Mouse (Mus musculus) thymus, postnatal 10 days (tissue): ENCODE data around the gene Olfr311.
"Not testable (repeated sequence)": the region's sequence is repeated elsewhere in the genome, so short reads cannot be mapped to it uniquely, and the experiment has no call there.

Experiments used
- DNase-seq, 2 experiments: peaks; one replicate each; pipeline ENCODE4 v3.0.0; 2021; ENCODE audit warnings: low spot score in 2 of 2

Gene Olfr311

DNA sequence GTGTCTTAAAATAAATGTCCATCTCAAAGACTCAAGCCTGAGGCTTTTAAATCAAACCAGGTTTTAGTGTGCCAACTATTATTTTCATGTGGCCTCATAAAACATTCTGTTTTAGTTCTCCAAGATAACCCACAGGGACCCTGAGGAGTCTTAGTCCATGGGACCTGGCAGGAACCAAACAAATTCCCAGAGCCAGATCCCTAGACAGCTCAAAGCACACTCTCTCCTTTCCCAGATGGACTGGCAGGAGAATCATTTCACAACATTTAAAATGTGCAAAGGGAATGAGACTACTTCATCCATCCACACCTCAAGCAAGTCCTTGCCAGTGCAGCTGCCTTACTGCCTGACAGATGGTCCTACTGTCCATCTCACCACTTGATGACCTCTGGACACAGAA lies at the start of gene Olfr311:
Gene Olfr311 (plus strand): TSS at position 301 of the 400 bp plus-strand sequence.
- not testable (repeated sequence) for DNase-seq

DNA sequence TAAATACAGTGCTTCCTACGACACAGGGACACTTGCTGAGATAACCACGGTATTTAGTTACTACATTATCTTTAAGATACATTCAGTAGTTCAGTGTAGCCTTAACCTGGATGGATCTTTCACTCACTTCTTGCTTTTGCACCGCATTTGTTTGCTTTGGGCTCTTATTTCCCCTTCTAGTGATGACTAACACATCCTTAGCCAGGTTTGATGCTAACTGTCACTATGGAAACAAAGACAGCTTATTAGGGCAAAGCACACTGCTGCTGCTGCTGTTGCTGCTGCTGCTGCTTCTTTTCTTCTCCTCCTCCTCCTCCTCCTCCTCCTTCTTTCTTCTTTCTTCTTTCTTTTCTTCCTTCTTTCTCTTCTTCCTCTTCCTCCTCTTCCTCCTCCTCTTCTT lies 49.5 kb upstream of the Olfr311 start:
- no peak for DNase-seq

DNA sequence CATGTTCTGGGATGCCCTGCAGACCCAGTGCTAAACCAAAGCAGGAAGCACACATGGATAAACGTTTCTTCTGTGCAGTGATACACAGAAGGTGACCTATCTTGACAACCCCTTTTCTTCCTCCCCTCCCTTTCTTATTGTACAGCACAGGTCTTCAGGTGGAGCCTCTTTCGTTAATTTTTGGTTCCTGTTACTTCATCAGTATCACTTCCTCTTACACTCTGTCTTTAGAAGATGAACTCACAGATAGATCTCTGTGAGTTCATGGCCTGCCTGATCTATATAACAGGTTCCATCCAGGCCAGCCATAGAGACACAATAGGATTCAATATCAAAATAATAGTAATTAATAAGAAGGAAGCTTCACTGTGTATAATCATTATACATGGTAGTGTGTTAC lies 49.0 kb upstream of the Olfr311 start:
- no peak for DNase-seq

DNA sequence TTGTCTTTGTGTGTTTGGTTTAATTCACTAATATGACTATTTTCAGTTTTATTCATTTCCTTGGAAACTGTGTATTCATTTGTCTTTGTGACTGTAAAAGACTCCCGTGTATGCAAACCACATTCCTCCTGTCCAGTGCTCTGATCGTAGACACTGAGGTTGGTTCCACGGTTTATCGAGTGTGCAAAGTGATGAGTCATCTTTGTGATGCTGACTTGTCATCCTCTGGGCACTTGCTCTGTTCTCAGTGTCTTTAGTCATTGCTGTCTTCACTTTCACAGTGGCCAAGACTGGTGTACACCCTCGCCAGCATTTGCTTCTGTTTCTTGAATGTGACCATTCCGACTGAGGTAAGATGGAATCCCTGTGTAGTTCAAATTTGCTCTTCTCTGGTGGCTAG lies 48.4 kb upstream of the Olfr311 start:
- DNase-seq, result no peak

DNA sequence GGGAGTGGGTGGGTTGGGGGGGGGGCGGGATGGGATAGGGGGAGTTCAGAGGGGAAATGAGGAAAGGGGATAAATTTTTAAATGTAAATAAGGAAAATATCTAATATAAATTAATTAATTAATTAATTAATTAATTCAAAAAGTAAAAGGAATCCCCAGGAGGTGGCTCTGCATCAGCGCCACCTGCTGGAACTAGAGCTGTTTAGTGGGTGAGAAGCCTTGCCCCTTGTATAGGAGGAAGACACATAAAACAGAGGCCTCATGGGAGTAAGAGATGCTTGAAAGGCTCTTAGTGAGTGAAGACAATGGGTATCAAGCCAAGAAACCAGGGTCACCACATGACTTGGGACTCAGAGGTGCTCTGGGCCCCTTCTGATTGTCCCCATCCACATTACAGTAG lies 43.2 kb upstream of the Olfr311 start:
- DNase-seq, result peak in 1 of 2 experiments; percentile 37

DNA sequence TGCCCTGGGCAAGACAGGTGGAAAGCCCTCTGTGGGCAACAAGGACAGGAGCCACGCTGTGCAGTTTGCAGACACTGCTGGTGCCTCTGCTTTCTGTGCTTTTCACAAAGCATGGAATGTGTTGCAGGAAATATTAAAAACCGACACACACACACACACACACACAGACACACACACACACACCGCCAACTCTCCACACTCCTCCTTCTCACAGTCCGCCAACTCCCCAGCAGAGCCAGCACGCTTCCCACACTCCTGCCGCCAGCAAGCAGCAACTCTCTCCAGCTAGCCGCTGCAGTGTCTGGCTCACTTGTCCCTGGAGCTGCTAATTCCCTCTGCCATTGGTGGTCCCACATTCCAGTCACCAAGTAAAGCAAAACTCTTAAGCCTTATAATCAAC lies 42.2 kb upstream of the Olfr311 start:
- DNase-seq, result no peak

DNA sequence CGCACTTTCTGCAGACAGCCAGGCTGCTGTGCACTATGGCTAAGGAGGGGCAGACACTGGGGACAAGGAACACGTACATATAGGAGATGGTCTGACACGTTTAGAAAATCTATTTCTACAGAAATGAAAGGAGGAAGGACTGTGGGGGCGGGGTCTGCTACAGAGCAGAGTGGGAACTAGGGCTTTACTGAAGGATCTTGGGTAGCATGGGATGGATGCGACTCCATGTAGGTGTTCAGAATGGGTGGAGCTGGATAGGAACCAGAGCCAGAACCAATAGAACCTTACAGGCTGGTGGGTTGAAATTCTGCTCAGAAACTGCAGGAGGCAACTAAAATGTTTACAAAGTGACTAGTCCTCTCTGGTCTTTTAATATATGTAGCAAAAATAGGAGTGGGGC lies 39.3 kb upstream of the Olfr311 start:
- no peak for DNase-seq

DNA sequence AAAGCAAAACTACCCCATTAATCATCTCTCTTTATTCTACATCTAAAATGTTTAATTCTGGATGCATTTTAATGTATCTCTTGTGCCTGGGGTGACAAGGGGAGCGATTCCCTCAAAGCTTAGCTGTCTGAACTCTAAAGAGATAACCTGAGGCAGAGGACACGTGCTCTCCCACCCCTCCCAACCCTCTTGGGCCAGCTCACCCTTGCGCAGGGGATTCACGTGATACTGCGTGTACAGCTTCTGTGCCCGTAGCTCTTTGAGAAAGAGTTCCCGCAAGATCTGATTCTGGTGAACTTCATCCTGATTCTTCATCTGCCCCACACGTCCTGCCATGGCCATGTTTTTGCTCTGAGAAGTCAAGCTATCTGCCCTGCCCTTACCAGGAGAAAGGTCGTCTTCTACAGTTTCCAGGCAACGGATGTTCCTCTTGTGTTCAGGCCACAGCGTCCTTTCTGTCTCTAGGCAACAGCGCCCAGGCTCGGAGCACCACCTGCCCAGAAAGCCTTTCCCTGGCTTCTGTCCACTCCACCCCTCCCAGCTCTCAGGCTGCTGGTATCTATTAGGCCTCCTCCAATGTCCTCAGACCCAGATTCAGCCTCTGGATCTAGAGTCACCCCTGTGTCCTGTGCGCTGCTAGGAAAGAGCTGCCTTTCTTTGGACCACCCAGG lies 37.4 kb upstream of the Olfr311 start, which contains the start of gene Fam183b:
Gene Fam183b (minus strand): TSS at position 403 of the 671 bp plus-strand sequence.
- DNase-seq, result no peak

DNA sequence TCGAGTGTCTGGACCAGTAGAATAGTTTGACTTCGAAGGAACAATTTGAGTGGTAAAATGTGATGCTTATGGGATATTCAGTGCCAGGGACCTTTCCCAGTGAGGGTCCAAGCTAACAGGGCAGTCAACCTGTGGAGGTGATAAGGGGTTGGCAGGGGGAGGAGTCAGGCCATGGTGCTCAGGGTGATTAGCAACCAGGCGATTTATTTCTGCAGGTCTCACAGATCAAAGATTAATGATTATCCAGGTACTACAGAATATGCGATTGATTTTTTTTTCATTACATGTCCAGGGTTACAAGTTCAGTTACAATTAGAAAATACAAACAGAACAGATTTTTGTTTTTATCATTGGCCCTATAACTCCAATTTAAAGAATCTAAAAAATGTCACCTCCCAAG lies 35.2 kb upstream of the Olfr311 start:
- DNase-seq, result no peak

DNA sequence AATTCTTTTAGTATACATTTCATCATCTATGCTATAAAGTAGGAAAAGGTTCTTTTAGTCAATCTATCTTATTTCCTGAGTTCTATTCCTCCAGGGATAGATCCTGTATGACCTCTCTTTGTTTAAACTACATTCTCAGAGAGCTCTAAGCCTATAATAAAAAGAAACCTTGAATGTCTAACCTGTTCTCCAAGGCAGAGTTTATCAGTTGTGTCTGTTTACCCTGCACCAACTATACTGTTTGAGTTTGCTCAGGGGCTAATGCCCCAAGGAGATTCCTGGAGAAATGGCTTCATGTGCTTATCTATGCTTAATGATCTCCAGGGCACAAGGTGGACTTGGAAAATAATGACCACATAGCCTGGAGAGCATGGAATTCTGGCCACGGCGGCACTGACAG lies 34.7 kb upstream of the Olfr311 start:
- no peak for DNase-seq

DNA sequence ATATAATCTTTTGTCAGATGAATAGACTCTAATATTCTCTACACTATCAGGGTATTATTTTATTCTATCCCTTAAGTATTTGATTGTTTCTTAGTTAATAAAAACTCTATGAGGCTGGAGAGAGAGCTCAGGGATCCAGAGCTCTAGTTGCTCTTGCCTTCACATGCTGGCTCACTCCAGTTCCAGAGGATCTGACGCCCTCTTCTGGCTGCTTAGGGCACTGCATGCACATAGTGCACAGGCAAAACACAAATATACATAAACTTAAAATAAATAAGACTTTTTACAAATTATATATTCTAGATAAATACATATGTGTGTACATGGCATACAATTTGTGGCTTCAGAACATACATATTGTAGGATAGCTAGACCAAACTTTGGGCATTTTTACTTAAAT lies 27.1 kb upstream of the Olfr311 start:
- DNase-seq, result no peak

DNA sequence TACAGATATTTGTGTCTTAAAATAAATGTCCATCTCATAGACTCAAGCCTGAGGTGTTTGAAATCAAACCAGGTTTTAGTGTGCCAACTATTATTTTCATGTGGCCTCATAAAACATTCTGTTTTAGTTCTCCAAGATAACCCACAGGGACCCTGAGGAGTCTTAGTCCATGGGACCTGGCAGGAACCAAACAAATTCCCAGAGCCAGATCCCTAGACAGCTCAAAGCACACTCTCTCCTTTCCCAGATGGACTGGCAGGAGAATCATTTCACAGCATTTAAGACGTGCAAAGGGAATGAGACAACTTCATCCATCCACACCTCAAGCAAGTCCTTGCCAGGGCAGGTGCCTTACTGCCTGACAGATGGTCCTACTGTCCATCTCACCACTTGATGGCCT lies 24.4 kb upstream of the Olfr311 start, which contains the start of gene Olfr313:
Gene Olfr313 (plus strand): TSS at position 301 of the 400 bp plus-strand sequence.
- DNase-seq, result not testable (repeated sequence)

DNA sequence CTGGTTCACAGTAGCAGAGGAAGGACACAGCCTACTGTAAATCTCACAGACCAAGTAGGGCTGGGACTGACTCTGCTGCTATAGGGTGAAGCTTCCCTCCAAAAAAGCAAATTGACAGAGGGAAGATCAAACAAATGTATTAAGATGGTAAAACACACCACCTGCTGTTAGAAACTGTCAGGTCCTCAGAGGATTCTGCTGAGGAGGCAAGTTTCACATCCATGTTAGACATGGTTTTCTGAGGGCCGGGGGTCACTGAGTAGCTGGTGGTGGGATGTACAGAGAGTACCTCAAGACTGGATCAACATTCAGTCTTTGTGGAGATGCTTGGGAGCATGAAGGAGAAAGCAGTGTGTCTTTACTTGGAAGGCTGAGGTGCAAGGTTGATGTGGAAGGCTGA lies 23.4 kb upstream of the Olfr311 start:
- no peak for DNase-seq

DNA sequence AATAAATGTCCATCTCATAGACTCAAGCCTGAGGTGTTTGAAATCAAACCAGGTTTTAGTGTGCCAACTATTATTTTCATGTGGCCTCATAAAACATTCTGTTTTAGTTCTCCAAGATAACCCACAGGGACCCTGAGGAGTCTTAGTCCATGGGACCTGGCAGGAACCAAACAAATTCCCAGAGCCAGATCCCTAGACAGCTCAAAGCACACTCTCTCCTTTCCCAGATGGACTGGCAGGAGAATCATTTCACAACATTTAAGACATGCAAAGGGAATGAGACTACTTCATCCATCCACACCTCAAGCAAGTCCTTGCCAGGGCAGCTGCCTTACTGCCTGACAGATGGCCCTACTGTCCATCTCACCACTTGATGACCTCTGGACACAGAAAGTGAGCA lies 10.1 kb upstream of the Olfr311 start, which contains the start of gene Olfr312:
Gene Olfr312 (plus strand): TSS at position 301 of the 400 bp plus-strand sequence.
- DNase-seq, result not testable (repeated sequence)

DNA sequence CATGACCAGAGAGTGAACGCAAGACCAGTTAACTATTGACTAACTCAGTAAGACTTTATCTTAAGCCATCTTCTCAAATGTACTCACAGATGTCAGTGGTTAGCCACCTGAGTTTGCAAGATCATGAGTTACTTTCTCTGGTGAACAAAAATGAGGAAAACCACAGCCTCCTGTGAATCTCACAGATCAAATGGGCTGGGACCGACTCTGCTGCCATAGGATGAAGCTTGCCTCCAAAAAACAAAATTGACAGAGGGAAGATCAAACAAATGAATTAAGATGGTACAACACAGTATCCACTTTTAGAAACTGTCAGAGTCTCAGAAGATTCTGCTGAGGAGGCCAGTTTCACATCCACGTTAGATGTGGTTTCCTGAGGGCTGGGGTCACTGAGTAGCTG lies 9.3 kb upstream of the Olfr311 start:
- peak; percentile 52 to 54 for DNase-seq

DNA sequence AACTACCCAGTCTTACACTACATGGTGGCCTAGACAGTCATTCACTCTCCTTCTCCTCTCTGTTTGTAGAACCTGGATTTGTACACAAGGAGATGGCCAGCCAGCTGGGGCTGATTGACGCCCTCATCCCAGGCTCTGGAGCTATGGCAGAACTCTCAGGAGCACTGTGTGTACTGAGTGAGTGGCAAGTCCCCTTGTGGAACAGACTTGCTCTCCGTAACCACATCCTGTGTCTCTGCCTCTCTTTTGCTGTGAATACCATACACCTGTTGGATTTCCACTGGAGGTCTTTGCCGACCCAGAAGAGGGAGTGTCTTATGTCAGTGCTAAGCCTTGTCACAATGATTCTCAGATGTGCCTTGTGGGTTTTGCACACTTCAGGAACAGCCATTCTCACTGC lies 6.5 kb upstream of the Olfr311 start:
- DNase-seq, result peak; percentile 49 to 62

DNA sequence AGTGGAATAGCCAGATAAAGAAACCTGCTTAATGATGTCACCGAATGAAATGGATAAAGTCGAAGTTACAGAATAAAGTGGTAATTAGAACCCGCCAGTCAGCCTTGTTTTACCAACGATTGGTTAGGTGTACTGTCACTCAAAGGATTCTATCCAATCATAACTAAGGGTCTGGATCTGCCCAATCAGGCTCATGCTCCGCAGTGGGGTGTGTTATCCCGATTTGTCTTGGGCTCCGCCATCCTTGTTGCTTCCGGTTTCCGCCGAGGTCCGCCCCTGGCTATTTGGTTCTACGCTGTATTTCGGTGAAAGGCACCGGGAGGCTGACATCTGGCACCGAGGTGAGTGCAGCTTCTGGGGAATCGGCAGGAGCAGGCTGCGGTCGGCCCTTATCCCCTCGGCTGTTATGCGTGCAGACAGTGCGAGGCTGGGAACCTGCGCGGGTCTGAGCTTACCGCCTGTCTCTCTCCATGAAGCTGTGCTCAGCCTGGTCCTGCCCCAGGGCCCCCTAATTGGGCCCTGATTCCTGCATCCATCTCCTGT lies 7.9 kb downstream of the Olfr311 start, which contains the start of gene Gm12258:
Gene Gm12258 (plus strand): TSS at position 240 of the 543 bp plus-strand sequence.
- peak; percentile 86 to 96 for DNase-seq

DNA sequence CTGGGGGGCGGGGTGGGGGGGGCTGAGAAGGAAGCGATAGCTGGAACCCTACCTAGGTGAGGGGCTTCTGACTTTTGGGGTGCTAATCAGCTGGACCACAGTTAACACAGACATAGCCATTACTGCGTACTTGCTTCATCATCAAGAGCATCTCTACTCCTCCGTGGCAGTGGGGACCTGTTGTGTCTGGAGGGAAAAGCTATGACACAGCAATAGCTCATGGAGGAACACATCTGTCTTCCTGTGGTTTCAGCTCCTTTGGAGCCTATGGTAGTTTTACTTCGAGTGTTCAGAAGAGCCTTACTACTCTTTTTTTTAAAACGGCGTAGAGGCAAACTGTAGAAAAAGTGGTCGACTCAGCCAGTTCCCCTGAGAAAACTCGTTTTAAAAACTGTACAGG lies 8.6 kb downstream of the Olfr311 start:
- DNase-seq, result peak in 1 of 2 experiments; percentile 37

DNA sequence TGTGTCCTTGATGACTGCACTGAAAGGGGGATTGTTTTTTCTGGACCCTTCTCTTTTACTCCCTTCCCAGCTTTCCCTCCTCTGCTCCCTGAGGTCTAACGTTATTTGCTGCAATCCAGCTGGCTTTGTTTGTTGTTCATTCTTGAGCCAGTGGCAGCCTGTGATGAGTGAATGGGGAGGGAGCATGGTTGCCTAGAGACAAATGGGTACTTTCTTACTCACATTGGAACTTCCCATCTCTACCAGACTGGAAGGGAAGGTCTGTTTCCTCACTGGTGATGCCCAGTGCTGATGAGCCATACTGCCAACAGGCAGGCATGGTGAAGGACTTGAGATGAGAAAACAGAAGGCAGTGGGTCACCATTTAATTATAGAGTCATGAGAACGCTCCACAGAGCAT lies 10.7 kb downstream of the Olfr311 start:
- no peak for DNase-seq

DNA sequence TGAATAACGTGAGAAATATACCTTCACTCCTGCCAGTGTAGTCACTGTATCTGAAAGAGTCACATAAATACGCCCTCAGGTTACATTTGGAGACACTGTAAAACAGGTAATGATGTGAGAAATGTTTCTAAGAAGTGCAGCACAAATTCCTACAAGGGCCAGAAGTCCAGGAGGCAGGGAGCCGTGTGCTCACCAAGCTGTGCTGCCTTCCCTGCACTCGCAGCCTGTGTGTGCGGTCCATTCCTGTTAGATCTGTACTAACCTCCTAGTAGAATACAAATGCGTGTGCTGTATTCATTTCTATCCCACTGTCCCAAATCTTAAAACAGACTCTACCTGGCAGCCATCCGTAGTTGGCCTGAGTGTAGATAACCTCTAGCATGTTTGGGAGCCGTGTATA lies 21.7 kb downstream of the Olfr311 start:
- DNase-seq, result no peak

DNA sequence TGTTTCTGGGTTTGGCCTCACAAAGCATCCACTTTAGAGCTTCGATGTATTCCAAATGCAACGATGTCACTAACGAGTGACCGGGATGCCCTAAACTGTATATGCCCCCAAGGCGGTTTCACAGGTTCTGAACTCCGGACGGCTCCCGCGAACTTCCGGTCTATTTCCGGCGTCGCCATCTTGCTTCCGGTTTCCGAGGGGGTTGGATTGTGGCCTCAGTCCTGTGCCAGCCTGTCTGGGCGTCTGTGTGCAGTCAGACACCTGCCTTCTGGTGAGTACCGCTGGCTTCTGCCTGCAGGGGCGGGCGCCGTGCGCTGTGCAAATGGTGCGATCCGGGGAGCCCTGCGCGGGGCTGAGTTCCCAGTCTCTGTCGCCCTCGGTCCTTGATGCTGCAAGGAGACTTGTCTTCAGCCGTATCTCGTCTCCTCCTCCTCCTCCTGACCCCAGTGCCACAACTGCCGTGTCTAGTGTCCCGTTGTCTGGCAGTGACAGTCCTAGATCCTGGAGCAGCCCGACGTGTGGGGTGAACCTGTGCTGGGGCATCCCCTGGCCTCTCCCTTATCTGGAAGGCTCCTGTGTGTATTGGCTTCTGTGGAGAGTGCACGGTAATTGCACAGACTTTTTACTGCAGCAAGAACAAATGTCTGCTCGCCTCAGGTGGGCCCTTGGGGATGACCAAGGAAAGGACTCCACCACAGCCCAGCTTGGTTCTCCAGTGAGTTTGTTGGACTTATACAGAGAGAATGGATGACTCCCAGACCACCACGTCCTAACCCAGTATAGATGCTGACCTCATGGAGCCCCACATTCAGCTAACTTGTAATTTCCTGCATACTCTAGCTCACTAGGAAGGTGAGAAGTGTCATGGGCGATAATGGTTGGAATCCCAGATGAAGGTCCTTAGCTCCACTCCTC lies 28.2 kb downstream of the Olfr311 start, which contains the start of gene 2810021J22Rik:
Gene 2810021J22Rik (plus strand): TSS at position 178 of the 915 bp plus-strand sequence.
- DNase-seq, result peak; percentile 90

DNA sequence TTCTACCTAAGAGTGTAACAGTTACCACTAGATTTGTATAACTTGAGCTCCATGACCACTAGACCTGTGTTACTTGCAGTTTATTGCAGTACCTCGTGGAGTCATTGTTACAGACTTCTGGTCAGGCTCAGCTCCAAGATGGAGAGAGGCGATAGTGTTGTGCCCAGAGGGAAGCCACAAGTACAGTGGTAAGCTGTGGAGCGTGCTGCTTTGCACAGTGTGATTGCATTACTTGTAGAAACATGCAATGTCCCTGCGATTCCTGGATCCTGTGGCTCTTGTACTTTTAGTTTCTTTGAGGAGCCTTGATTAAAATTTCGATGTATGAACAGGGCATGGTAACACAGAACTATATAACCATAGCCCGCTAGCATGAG lies 28.9 kb downstream of the Olfr311 start:
- DNase-seq, result no peak
